Mouse (Mus musculus): ENCODE results near the gene Gm20503.

Gene Gm20503

DNA sequence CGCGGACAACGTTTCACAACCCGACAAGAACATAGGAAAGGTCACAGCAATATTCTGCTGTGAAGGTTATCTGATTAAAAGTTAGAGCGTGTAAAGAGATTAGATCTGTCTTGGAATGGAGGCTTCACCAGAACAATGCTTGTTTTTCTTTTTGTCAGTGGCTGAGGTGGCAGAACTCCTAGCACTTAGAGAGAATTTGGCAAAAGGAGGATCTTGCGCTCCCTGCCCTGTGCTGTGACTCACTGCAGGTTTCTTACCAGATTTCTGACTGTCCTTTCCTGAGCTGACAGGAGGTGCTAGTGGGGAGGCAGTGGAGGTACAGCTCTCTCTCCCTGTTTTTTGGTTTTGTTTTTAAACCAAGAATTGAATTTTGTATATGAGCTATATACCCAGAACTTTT lies 4.0 kb downstream of the Gm20503 start:
- no peak for DNase-seq (ENCODE audit: low spot score in 2 of 2)

DNA sequence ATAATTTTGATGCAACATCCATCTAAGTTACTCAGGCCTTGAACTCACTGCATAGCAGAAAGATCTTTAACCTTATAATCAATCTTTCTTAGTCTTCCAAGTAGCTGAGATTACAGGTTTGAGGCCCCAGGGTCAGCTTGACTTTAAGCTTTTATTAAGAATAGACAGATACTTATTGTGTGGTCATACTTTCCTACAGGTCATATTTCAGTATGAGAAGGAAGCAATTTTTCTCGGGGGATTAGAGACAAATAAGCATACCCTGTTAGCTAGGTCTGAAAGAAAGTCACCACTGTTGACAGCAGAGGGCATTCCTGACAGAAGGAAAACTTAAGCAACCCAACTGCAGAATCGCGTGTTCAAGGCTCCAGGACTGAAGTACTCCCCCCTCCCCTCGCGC lies 5.0 kb downstream of the Gm20503 start:
- DNase-seq (ENCODE audit: low spot score in 2 of 2) = no peak

DNA sequence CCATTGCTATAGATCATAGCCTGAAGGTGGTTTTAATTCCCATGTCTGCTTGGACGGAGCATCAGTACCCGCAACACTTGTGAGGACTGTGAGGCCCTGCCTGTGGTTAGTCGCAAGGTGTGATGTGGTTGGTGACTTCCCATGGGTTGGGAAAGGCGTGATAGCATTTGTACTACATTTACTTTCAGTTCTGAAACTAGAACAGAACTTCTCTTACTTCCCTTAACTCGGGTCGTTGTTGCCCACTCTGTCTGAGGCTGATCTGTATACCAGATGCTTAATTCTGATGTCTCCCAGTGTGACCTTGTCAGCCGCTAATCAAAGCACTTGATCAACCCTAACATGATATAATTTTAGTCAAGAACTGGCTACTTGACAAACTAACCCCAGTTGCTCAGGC lies 6.2 kb downstream of the Gm20503 start:
- DNase-seq (ENCODE audit: low spot score in 2 of 2) = no peak

DNA sequence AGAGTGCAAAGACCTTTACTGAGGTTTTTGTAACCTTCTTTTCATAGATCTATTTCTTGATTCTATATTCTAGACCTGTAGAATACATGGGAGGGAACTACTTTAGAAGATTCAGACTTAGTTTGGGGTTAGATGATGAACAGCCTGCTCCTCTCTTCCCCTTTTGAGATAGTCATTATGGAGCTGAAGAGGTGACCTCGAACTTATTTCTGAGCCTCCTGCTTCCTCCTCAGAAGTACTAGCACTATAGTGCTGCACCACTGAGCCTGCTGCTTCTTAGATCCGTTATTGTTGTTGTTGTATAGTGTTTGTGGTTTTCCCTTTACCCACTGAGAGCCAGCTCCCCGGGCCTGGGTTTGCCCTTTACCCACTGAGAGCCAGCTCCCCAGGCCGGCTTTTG lies 6.7 kb downstream of the Gm20503 start:
- DNase-seq (ENCODE audit: low spot score in 2 of 2) = no peak

DNA sequence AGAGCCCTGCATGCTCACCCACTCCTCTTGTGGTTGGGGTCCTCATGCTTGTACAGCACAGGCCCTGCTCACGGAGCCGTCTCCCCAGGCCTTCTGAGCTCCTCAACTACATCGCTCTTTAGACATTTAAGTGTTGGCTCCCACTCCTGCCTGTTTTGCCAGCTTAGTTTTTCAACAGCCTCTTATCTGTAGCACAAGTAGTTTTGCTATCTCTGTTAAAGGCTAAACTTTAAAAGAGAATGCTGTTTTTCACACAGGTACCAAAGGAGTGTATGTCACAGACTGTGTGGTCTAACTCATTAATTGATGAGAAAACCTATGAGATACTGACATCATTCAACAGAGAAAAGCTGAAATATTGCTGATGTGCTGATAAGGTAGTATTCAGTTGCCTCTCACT lies 8.4 kb downstream of the Gm20503 start:
- DNase-seq (ENCODE audit: low spot score in 2 of 2) = no peak

DNA sequence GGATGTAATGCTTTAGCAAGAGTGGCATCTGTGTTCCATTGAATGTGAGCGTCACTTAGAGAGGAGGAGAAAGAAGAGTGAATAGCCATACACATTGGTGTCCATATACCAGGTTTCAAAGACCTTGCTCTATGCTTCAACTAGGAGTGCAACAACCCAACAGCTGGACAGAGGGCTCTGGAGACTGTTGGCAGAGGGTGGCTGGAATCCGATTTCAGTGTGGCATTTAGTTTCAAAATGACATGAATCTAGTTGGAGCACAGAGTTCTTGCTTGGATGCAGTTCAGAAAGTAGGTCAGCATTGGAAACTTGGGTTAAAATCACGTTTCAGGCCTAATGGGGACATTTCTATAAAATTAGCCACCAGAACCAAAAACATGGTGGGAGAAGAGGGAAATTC lies 12.2 kb downstream of the Gm20503 start:
- DNase-seq (ENCODE audit: low spot score in 2 of 2) = no peak

DNA sequence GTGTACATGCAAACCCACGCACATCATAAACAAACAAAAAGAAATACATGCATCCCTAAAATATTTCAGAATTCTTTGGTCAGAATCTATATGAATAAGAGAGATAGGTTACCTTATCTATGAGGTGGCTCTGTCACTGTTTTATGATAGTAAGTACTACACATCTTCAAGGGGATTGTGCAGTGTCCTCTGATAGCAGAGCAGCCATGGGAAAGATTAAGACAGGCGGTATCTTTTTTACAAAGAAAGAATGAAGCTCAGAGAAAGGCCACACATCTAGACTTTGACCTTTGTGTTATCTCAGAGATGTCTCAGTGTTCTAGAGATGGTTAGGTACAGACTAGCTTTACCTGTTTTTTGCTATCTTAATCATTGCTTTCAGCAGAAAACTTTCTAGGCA lies 13.9 kb downstream of the Gm20503 start:
- no peak for DNase-seq (ENCODE audit: low spot score in 2 of 2)

DNA sequence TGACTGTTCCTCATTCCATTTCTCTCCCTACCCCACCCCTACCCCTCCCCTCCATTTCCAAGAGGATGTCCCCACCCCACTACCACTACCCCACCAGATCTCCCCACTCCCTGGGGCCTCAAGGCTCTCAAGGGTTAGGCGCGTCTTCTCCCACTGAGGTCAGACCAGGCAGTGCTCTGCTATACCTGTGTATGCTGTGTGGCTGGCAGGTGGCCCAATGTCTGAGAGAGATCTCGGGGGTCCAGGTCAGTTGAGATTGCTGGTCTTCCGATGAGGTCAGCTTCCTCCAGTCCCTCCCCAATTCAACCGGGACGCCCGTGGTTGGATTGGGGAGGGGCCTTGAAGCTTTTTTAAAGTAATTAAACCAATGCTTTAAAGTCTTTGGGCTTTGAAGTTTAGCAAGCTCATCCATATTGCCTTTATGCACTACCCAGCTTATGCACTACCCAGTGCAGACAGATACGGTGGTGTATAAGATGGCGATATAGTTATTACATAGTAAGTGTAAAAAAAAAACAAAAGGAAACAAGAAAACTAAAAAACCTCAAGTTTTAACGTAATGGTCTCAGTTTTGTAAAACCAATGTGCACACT lies 31.4 kb downstream of the Gm20503 start:
- DNase-seq (ENCODE audit: low spot score in 2 of 2) = no peak

DNA sequence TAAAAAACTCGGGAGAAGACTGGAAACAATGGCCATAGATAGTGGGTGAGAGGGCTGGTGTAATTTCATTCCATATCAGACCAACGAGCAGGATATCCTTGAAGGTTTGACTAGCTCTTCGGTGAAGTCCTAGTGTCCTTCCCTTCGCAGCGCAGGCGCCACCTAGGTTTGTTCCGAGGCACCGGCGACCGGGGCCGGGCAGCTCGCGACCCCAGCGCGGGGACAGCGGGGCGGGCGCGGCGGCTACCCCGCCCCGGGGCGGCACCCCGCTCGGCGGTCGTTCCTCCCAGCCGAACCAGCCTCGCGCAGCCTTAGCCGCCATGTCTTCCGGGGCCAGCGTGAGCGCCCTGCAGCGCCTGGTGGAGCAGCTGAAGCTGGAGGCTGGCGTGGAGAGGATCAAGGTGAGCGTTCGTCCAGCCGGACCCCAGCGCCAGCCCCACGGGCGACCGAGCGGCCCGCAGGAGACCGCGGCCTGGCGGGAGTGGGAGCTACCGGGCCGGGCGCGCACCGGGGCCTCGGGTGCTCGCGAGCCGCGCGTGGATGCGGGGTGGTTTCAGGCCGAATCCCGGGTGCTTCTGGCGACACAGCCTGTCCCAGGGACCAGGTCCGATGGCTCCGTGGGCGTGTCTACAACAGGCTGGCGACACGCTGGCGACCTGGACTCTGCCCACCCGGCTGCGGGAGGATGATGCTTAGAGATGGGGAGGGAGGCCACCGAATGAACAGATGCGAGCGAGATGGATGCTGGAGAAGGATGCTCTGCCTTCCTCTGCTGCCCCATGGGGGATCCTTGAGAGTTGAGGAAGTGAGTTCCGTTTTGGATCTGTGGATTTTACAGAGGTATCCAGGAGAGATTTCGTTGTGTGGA lies 32.1 kb downstream of the Gm20503 start, which contains the start of gene Gng10:
Gene Gng10 (plus strand): TSS at position 171 of the 868 bp plus-strand sequence.
- peak; percentile 61 to 86 for DNase-seq (ENCODE audit: low spot score in 2 of 2)

DNA sequence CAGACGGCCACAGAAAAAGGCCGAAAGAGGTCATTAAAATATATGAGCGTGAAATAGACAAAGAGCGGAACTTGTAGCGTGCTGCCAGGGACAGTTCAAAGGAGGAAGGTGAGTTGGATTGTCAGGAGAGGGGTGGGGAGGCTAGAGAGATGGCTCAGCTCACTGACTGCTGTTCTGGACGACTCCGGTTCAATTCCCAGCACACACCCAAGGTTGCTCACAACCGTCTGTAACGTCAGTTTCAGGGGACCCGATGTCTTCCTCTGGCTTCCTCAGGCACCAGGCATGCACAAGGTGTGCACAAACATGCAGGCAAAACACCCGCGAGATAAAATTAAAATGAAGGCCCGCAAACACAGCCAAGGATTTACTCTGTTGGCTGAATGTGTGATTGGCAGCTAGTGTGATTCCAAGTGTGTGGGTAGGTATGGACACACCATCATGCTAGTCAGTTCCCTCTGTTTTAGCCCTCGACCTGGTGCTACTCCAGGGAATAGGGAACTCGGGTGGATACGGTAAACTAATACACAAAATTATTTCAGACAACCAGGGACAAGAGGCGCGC lies 32.9 kb downstream of the Gm20503 start:
- no peak for DNase-seq (ENCODE audit: low spot score in 2 of 2)

DNA sequence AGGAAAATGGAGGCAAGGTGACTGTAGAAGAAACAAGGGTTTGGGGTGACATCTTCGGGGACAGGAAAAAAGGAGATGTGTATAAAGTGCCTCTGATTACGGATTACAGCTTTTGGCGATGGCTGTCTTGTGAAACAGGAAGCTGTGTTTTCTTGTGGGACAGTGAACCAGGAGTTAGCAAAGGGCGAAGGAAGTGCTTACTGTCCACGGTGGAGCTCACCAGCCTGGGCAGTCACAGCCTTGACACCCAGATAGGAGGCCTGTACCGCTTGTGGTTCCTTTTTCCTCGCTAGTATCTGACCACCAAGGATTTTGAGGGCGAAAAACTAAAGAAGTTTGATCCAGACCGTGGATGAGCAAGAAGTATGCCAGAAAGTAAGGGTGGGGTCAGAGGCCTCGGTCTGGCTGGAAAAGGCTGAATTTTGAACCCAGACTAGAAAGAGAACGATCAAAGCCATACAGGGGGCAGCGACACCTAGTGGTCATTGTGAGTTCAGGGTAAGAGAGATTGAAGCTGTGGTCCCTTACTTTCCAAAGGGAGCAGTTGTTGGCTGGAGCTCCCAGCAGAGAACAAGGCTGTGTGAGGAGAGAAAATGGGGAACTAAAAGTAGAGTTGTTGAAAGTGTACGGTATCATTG lies 33.6 kb downstream of the Gm20503 start:
- peak; percentile 77 to 91 for DNase-seq (ENCODE audit: low spot score in 2 of 2)

DNA sequence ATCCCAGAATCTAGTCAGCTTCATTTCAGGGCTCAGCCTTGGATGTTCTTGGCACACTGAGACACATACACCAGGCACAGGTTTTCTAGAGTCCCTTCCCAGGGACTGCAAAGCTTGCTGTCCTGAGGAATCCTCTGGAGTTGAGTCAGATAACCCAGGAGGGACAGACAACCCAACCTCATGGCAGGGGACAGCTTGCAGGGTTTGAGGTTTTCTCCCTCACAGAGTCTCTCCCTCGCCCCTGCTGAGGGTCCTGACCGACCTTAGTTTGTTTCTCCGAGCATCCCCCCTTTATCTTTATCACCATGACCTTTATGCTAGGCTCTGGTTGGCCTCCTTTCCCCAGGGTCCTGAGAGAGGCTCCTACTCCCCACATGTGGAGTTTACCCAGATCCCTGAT lies 34.5 kb downstream of the Gm20503 start:
- no peak for DNase-seq (ENCODE audit: low spot score in 2 of 2)

DNA sequence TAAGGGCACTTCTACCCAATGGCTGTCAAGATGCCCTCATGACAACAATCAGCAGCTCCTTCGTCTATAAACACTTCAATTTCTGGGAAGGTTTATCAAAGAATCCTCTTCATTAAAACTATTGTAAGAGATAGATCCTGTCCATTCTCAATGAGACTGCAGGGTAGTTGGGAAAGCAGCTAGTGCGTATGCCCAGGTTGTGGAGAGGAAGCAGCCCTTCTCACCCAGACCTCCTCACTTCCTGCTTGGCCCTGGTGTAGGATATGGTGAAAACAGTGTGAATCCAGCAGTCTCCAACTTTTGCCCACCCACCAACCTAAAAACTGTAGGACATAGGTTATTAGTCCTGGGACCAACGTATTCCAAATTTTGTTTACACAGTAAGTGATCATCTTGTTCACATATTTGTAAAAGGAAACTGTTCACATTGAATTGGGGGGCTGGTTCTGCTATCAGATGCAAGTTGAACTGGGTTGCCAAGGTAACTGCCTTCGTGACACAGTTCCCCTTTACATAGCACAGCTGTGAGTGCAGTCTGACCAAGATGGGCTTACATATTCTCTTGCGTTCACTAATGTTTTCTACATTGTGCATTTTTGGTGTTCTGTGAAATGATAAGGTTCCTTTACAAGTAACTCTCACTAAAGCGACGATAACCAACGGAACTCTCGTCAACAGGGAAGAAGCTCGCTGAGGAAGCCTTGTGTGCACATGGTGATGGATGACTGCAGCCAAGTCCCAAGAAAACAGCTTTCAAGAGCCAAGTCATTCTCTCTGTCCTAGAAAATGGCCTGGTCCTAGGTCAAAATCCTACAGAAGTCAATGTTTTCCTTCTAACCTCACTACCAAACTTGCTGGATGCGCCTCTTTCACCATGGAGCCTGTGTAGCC lies 37.6 kb downstream of the Gm20503 start:
- DNase-seq (ENCODE audit: low spot score in 2 of 2) = peak in 1 of 2 experiments; percentile 55

DNA sequence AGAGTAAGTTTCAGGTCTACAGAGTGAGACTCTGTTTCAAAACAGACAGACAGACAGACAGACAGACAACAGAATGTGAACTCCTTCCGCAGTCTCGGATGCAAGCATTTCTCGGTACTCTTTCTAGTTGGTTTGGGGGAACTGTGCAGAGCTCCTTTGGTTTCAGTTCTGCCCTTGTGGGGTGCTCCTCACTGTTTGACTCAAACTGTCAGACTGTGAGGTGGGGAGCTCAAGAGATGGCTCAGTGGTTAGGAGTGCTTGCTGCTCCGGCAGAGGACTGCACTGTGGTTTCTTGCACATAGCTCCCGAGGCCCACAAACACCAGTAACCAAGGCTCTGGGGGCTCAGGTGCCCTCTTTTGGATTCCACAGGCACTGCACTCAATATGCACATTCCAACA lies 40.1 kb downstream of the Gm20503 start:
- DNase-seq (ENCODE audit: low spot score in 2 of 2) = no peak

DNA sequence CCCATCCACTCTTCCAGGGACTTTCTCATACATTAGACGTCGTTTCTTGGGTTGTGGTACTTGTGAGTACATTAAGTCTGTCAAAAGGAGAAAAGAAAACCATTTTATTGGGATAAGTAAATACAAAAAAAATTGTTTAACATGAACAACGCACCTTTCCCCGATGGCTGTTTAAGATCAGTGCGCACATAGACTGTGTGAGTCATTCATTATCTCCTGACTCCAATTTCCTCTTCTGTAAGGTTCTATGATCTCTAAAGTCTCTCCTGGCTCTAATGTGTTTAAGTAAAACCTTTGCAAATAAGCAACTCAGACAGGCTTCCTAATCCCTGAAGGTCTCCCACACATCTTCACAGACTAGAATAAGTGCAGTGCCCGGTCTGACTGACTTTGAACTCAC lies 40.9 kb downstream of the Gm20503 start:
- DNase-seq (ENCODE audit: low spot score in 2 of 2) = no peak

DNA sequence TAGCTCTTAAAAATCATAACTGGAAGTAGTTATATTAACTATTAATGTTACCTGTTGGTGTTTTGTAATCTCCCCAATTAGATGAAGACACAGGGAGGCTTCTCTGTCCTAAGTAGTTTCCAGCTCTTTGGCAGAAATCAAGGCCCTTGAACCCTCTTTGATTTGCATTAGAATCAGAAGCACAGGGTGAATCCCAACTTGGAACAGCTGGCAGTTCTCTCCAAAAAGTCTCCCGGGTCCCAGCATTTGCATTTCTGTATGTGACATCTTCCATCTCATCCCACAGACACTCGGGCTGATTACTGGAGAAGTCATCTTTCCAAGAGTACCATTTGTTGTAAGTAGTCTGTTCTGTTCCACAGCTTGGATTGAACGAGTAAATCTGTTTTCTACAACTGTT lies 44.2 kb downstream of the Gm20503 start:
- DNase-seq (ENCODE audit: low spot score in 2 of 2) = no peak

DNA sequence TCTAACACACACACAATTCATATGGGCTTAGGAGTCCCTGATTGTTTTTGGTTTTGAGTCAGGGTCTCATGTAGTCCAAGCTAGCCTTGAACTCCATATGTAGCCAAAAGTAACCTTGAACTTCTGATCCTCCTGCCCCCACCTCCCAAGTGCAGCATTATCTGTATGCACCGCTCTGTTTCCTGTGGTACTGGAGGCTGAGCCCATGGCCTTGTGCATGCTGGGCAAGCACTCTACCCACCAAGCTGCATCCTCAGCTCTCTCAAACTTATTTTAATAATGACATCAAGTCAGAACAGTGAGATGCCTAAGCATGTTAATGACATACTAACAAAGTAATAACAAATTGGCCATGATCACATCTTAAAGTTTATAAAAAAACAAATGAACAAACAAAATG lies 48.1 kb downstream of the Gm20503 start:
- no peak for DNase-seq (ENCODE audit: low spot score in 2 of 2)

DNA sequence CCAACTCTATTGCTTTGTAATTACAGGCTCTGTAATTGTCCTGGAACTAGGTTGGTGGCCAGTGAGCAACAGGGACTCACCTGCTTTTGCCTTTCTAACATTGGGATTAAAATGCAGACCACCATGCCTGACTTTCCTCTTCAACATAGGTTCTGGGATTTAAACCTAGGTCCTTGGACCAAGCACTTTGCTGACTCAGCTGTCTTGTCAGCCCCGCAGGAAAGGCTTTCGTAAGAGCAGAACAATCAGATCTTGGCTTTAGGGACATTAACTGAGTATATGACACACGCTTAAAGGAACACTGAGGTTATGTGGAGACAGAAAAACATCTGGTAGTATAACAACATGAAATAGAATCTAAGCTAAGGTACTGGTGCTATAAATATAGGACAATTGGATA lies 54.9 kb downstream of the Gm20503 start:
- no peak for DNase-seq (ENCODE audit: low spot score in 2 of 2)

DNA sequence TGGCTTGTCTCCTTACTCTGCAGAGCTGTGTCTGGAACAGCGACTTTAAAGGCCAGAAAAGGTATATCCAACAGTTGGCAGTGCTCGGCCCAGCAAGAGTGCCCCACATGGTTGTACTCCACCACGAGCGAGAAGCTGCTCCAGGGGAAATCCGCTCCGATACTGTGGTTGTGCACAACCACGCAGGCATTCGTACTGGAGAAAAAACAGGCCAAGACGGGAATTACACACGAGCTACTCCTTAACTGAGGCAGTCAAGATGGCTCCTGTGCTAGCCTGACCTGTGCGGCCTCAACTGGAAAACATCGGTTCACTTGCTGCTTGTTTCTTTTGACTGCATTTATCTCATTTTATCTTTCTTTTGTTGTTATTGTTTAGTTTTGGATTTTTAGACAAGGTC lies 59.5 kb downstream of the Gm20503 start:
- DNase-seq (ENCODE audit: low spot score in 2 of 2) = no peak

DNA sequence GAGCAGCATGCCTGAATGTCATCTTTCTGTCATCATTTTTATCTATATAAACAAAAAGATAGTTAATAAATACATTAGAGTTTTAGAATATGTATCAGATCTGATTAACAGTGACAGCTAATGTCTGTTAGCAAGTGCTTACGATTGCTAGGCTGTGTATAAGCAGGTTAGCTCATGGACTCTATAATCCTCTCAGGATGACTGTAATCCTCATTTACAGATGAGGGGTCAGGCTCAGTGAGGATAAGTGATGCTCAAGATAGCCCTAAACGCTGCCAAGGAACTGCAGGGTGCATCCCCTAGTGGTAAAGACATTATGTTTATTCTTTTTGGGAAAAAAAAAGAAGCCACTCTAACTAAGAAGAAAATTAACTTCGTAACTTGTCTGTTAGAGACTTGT lies 66.3 kb downstream of the Gm20503 start:
- no peak for DNase-seq (ENCODE audit: low spot score in 2 of 2)

DNA sequence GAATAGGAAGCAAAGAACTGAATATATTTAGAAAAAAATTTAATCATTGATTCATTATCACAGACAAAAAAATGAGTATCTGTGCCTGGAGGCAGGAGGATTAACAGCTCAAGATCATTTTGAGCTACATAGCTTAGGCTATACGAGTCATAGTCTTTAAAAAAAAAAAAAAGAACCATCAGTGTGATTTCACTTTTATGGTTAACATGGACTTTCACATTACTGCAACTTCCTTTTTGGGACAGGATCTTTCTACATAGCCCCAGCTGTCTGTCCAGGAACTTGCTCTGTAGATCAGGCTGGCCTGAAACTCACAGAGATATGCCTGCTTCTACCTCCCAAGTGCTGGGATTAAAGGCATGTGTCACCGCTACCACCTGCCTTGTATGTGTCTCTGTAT lies 80.4 kb downstream of the Gm20503 start:
- DNase-seq (ENCODE audit: low spot score in 2 of 2) = no peak

DNA sequence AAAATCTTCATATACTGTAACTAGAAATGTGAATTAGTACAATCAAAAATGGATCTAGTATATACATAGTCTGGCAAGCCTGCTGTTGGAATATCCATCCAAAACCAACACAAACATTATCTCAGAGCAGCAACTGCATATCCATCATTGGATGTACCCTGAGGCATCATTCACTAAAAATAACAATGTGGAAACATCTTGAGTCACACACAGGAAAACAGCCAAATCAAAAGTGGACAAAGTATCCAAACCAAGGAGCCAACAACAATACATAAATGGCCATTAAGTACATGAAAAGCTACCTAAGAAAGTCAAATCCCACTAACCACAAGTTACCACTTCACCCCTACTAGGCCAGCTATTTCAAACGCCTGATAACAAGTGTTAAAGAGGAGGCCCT lies 86.4 kb downstream of the Gm20503 start:
- DNase-seq (ENCODE audit: low spot score in 2 of 2) = no peak

All from spleen, postnatal 4 days (tissue).